Mouse (Mus musculus) forebrain, embryonic 10.5 days (tissue): ENCODE results near the gene Zfp704. TPM values are rescaled to one million over a fixed set of nuclear protein-coding genes. Genes with fewer than 3 reads are reported as not detected.
"Not testable (repeated sequence)": the region's sequence is repeated elsewhere in the genome, so short reads cannot be mapped to it uniquely, and the experiment has no call there.

ENCODE experiments used
- DNase-seq: peaks from one replicate; pipeline ENCODE4 v3.0.0-alpha.2; 2017; ENCODE audit warnings: low spot score; ENCODE audit errors: extremely low spot score
- H3K27ac ChIP-seq: fragments of 300-500 bp; sonication (generic); 2 replicates; pipeline ENCODE4 v1.5.1; 2016; ENCODE audit warnings: mild to moderate bottlenecking
- H3K27me3 ChIP-seq: fragments of 300-500 bp; sonication (generic); 2 replicates; pipeline ENCODE4 v1.6.1; 2016; ENCODE audit warnings: mild to moderate bottlenecking; ENCODE audit not compliant: poor library complexity, severe bottlenecking
- H3K36me3 ChIP-seq: fragments of 300-500 bp; sonication (generic); replicated peaks from 2 replicates; pipeline ENCODE4 v1.6.1; 2016; ENCODE audit warnings: mild to moderate bottlenecking, moderate library complexity
- H3K4me1 ChIP-seq: fragments of 300-500 bp; sonication (generic); 2 replicates; pipeline ENCODE4 v1.6.1; 2016
- H3K4me3 ChIP-seq: fragments of 300-500 bp; sonication (generic); 2 replicates; pipeline ENCODE4 v1.5.1; 2016; ENCODE audit warnings: mild to moderate bottlenecking, moderate library complexity
- H3K9me3 ChIP-seq: fragments of 300-500 bp; sonication (generic); 2 replicates; pipeline ENCODE4 v1.6.1; 2016; ENCODE audit warnings: mild to moderate bottlenecking, moderate library complexity
- WGBS: fragments of 180-500 bp; shearing (Covaris S2); methylation state at CpG from one replicate; pipeline ENCODE4 v1.1.7; 2016; 5-methylcytosine and 5-hydroxymethylcytosine counted together
- polyA plus RNA-seq: library from polyadenylated mRNA; unstranded; fragments of >200 nt; fragmentation: Nextera tagmentation; extraction: Ambion mirVana; gene quantifications from 2 replicates; pipeline ENCODE4 v1.2.1, GENCODE M21; 2016

Zfp704 gene
- polyA plus RNA-seq, 1 experiment from 2014 or later: 6.6 TPM

DNA sequence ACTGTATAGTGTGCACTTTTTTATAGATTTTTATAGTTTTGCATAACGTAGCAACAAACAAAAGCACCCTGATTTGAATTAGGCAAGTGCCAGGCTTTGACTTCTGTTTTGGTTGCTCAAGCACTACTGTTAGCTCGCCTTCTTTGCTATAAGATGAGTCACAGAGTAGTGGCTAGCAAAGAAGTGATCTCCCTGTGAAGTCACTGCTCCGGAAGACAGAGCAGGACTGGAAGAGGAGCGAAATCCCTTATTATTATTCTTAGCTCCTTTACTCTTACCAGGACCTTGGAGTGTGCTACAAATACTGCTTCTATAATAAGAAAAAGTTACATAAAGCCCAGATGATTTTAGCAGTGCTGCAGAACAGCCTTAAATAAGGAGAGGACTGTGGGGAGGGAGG is 21.2 kb downstream of the Zfp704 start:
- Histone ChIP-seq H3K4me1 (no peaks in the 10 kb centered on the region), H3K9me3 (no peaks in the 10 kb centered on the region), H3K36me3 (0 out of 2 replicates have a peak, but pooled peaks cover 3% of the 10 kb centered on the region), H3K4me3 (no peak overlapping the region), H3K27ac (no peak overlapping the region), H3K27me3 (no peaks in the 10 kb centered on the region)
- 96% methylated on average over 4 of the region's 4 CpGs for WGBS
- DNase-seq: no peak

DNA sequence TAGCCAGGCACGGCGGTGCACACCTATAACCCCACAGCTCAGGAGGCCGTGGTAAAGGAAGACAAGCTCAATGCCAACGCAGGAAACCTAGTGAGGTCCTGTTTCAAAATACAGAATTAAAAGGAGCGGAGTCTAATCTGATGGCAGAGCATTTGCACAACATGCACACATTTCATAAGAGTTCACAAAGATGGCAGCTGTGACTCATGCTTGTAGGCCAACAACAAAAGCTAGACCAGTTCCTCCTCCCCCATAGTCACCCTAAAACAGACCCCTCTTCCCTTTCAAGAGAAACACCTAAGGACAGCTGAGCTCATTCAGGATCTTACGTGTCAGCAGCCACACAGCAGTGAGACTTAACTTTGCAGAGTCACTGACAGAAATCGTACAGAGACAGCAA is 22.6 kb downstream of the Zfp704 start:
- H3K4me3 ChIP-seq: no peak overlapping the region
- H3K27ac ChIP-seq: no peak overlapping the region
- 0 out of 2 replicates have a peak, but pooled peaks cover 3% of the 10 kb centered on the region for H3K36me3 ChIP-seq
- no peaks in the 10 kb centered on the region for H3K27me3 ChIP-seq
- H3K4me1 ChIP-seq: no peaks in the 10 kb centered on the region
- no peaks in the 10 kb centered on the region for H3K9me3 ChIP-seq
- no peak for DNase-seq
- 94% methylated on average over 7 of the region's 7 CpGs for WGBS

DNA sequence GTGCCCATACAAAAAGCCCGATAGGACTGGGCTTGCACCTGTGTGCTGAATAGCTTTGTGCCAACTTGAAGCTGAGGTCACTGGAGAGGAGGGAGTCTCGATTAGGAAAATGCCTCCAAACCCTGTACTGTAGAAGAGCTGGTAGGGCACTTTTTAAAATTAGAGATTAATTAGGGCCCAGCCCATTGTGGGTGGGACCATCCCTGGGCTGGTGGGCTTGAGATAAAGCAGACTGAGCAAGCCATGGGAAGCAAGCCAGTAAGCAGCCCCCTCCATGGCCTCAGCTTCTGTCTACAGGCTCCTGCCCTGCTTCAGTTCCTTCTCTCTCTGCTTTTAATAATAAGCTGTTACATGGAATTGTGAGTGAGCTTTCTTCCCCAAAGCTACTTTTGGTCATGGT is 26.4 kb downstream of the Zfp704 start:
- Histone ChIP-seq H3K4me3 (no peak overlapping the region), H3K9me3 (peaks cover 5% of the 10 kb centered on the region; the same call in 1 of the 2 replicates), H3K36me3 (peaks cover 3% of the 10 kb centered on the region; the same call in 1 of the 2 replicates), H3K27me3 (no peaks in the 10 kb centered on the region), H3K27ac (no peak overlapping the region), H3K4me1 (peaks cover 10% of the 10 kb centered on the region)
- 94% methylated on average over 2 of the region's 2 CpGs for WGBS
- no peak for DNase-seq

DNA sequence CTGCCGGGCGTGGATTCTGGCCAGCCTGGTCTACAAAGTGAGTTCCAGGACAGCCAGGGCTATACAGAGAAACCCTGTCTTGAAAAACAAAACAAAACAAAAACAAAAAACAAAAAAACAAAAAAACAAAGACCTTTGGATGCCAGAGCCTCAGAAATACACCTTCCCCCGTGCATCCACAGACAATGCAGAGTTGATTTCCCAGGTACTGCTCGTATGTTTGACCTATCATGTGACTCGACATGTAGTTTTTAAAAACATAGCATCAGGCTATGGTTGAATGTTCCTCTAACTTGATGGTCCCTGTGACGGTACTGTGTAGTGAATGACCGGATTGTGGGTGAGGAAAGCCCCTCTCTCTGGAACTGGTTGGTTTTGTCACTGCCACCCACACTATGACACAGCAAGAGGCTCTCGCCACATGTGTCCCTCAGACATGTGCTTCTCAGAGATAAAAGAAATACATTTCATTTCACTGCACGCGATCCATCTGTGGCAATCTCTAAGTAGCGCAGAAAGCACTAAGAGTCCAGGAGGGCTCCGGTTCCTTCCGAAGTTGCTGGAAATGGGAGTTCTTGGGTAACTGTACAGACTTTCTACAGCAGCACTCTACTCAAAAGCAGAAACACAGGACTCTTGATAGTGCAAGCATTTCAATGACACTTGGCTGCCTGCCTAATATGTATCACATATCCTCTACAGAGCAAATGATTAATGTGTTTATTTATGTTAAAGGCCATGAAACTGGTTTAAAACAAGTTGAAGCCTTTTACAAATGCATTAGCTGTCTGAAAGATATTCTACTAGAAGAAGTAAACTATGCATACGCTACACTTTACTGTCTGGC is 28.7 kb downstream of the Zfp704 start:
- peaks cover 28% of the 10 kb centered on the region for H3K4me1 ChIP-seq
- no peaks in the 10 kb centered on the region for H3K27me3 ChIP-seq
- peaks cover 5% of the 10 kb centered on the region; the same call in 1 of the 2 replicates for H3K9me3 ChIP-seq
- no peak overlapping the region for H3K4me3 ChIP-seq
- DNase-seq: no peak
- no peaks in the 10 kb centered on the region; the same call in 1 of the 2 replicates for H3K36me3 ChIP-seq
- no peak overlapping the region for H3K27ac ChIP-seq
- 93% methylated on average over 14 of the region's 14 CpGs for WGBS

DNA sequence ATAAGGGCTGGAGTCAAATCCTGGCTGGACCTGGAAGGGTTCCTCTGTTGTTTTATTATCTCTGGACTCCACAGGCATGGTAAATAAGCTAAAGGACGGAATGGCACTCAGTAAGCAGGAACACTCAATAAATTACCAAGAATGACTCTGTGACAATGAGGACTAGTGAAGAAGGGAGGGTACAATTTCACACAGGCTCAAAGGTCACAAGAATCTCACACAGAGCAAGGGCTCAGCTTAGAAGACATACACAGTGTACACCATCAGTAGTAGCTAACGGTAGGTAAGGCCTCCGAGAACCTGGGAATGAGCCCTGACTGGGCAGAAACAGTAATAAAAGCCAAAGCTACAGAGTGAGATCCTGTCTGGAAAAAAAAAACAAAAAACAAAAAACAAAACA is 29.8 kb downstream of the Zfp704 start:
- Histone ChIP-seq H3K36me3 (no peaks in the 10 kb centered on the region; the same call in 1 of the 2 replicates), H3K9me3 (peaks cover 5% of the 10 kb centered on the region; the same call in 1 of the 2 replicates), H3K27ac (no peak overlapping the region), H3K4me3 (no peak overlapping the region), H3K4me1 (peaks cover 36% of the 10 kb centered on the region), H3K27me3 (no peaks in the 10 kb centered on the region)
- WGBS: 86% methylated on average over 3 of the region's 3 CpGs
- DNase-seq: no peak

DNA sequence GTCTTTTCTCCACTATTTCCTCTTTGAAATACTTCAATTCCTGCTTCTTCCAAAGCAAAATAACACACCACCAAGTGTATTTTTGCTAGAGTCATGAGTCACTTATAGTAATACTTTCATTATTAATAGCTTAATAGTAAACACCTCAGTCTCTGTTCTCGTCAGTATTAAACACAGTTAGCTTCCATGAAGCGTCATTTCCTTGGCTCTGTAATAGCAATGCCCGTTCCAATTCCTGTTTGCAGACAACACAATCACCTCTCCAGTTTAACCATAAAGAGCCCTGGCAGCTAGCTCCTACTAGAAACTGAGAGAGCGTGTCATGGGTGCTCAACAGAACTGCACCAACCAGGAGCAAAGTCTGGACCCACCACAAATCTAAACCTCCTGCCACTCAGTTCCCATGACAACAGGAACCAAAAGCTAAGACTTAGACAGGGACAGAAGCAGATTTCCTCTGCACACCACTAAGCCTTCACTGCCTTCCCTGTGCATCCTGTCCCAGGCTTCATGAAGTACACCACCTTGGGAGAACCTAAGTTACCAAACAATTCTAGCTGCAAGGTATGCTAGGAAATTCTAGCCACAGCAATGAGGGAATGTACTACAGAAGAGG is 30.7 kb downstream of the Zfp704 start:
- 85% methylated on average over 4 of the region's 4 CpGs for WGBS
- peaks cover 5% of the 10 kb centered on the region; the same call in 1 of the 2 replicates for H3K9me3 ChIP-seq
- peaks cover 46% of the 10 kb centered on the region for H3K4me1 ChIP-seq
- no peak overlapping the region for H3K4me3 ChIP-seq
- no peaks in the 10 kb centered on the region; the same call in 1 of the 2 replicates for H3K36me3 ChIP-seq
- H3K27me3 ChIP-seq: no peaks in the 10 kb centered on the region
- H3K27ac ChIP-seq: no peak overlapping the region
- DNase-seq: no peak

DNA sequence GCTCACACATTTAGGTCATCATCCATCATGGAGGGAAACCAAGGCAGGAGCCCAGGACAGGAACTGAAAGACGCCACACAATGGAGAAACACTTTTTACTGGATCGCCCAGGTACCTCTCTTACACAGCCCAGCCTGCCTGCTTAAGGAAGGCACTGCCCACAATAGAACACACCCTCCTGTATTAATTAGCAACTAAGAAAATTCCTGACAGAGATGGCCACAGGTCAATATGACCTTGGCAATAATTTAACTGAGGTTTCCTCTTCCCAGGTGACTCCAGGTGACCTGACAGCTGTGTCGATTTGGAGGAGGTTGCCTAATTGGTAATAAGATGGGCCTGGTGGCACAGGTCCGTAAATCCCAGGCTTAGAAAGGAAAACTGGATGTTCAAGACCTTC is 33.0 kb downstream of the Zfp704 start:
- Histone ChIP-seq H3K4me1 (peaks cover 53% of the 10 kb centered on the region), H3K9me3 (peaks cover 5% of the 10 kb centered on the region; the same call in 1 of the 2 replicates), H3K36me3 (no peaks in the 10 kb centered on the region; the same call in 1 of the 2 replicates), H3K27me3 (no peaks in the 10 kb centered on the region), H3K4me3 (no peak overlapping the region), H3K27ac (no peak overlapping the region)
- WGBS: 85% methylated on average over 4 of the region's 4 CpGs
- DNase-seq: no peak

DNA sequence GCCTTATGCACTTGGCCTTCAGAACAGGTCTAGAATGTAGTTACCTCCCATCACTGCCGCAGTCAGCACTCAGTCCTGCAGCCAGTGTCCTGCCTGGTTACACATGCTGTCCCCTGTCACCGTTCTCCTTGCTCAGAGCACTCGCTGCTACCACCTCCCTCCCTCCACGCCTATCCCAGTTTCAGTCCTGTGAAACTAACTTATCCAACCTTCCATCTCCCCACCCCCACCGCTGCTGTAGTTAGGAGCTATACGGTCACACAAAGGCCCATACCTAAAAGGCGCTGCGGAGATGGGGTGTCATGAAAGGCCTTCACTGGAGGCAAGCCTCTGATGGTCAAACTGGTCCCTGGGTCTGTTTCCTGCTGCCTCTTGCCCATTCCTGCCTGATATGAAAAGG is 35.6 kb downstream of the Zfp704 start:
- 63% methylated on average over 8 of the region's 8 CpGs for WGBS
- Histone ChIP-seq H3K36me3 (no peaks in the 10 kb centered on the region), H3K9me3 (0 out of 2 replicates have a peak, but pooled peaks cover 5% of the 10 kb centered on the region), H3K4me1 (peaks cover 49% of the 10 kb centered on the region), H3K4me3 (no peak overlapping the region), H3K27me3 (no peaks in the 10 kb centered on the region), H3K27ac (no peak overlapping the region)
- DNase-seq: no peak

DNA sequence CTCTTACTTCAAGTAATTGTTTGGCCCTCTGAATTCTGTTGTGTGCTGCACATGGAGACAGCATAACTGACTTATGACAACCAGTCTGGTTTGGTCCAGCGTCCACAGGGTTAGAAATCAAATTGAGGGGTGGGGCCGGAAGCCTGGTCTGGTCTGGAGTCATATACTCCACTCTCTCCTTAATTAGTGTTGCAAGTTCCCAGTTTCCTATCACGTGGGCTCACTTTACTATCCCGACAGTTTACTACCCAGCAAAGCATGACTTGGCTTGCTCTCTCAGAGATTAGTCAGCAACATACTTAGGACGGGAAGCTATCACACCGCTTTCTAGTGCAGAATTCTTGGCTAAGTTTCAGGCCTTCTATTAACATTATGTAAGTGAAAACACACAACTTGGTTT is 36.3 kb downstream of the Zfp704 start:
- 78% methylated on average over 6 of the region's 6 CpGs for WGBS

DNA sequence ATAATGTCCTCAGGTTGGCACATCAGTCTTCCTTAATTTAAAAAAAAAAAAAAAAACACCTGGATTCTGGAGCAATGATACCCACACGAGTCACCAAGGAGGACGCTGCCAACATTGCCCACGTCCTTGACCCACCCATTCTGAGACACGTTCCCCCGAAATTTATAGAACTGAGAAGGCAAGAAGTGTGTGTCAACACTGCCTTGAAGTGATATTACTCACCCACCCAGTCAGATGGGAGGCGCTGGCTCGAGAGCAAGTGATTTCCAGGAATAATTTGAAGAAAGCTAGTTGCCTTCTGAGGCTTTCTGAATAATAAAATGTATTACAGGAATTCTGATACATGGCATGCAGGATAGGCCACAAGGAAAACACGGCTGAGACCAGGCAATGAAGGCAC is 37.6 kb downstream of the Zfp704 start:
- H3K4me1 ChIP-seq: peaks cover 53% of the 10 kb centered on the region
- 0 out of 2 replicates have a peak, but pooled peaks cover 5% of the 10 kb centered on the region for H3K9me3 ChIP-seq
- H3K4me3 ChIP-seq: no peak overlapping the region
- no peaks in the 10 kb centered on the region for H3K36me3 ChIP-seq
- no peaks in the 10 kb centered on the region for H3K27me3 ChIP-seq
- 94% methylated on average over 8 of the region's 8 CpGs for WGBS
- DNase-seq: no peak
- H3K27ac ChIP-seq: no peak overlapping the region

More for the DNA sequence above, 36.3 kb downstream of the Zfp704 start:
- 0 out of 2 replicates have a peak, but pooled peaks cover 5% of the 10 kb centered on the region for H3K9me3 ChIP-seq
- H3K4me3 ChIP-seq: no peak overlapping the region
- H3K4me1 ChIP-seq: peaks cover 51% of the 10 kb centered on the region
- no peak for DNase-seq
- no peaks in the 10 kb centered on the region for H3K27me3 ChIP-seq
- no peaks in the 10 kb centered on the region for H3K36me3 ChIP-seq
- no peak overlapping the region for H3K27ac ChIP-seq

DNA sequence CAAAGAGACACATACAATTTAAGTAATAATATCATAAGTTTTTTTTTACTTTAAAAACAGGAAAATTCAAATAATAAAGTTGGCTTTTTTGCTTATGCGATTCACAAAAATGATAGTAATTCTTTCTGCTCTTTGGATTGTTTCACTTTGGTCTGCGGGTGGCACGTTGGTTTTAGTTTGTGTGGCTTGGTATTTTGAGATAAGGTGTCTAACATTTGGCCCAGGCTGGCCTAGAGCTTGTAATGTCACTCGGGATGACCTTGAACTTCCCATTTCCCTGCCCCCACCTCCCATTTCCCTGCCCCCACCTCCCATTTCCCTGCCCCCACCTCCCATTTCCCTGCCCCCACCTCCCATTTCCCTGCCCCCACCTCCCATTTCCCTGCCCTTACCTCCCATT is 39.1 kb downstream of the Zfp704 start:
- 89% methylated on average over 4 of the region's 4 CpGs for WGBS
- DNase-seq: no peak

DNA sequence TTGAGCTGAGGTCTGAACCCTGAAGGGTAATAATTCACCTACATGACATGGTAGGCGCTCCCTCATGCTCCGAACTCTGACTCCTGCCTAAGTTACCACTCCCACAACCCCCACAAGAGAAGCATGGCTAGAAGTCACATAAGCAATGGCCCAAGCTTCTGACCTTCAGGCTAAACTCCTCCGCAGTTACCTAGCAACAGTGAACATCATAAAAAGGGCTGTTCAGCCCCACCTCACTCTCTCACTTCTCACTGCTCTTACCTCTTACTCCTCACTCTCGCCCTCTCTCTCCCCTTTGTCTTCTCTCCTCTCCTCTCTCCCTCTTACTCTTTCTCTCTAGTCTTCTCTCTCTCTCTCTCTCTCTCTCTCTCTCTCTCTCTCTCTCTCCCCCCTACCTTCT is 40.2 kb downstream of the Zfp704 start:
- WGBS: 89% methylated on average over 4 of the region's 4 CpGs

More for the DNA sequence above, 39.1 kb downstream of the Zfp704 start:
- Histone ChIP-seq H3K27me3 (no peaks in the 10 kb centered on the region), H3K4me1 (peaks cover 45% of the 10 kb centered on the region), H3K9me3 (0 out of 2 replicates have a peak, but pooled peaks cover 5% of the 10 kb centered on the region), H3K27ac (no peak overlapping the region), H3K4me3 (no peak overlapping the region), H3K36me3 (no peaks in the 10 kb centered on the region)

More for the DNA sequence above, 40.2 kb downstream of the Zfp704 start:
- DNase-seq, H3K9me3 ChIP-seq, H3K4me3 ChIP-seq, H3K27ac ChIP-seq, H3K27me3 ChIP-seq, H3K36me3 ChIP-seq: not testable (repeated sequence)
- H3K4me1 ChIP-seq: peaks cover 36% of the 10 kb centered on the region
